Mouse (Mus musculus) testis, adult 2 months (tissue): ENCODE data around the gene Frmd4a.

Source experiments
- CTCF ChIP-seq: fragments of 200-500 bp; IDR thresholded peaks from 2 replicates; pipeline ENCODE4 v1.5.1; 2012; ENCODE audit warnings: low read depth, mild to moderate bottlenecking, inconsistent platforms, low read length, moderate library complexity; ENCODE audit not compliant: control insufficient read depth, insufficient read depth, insufficient replicate concordance
- POLR2A ChIP-seq: fragments of 200-500 bp; IDR thresholded peaks from 2 replicates; pipeline ENCODE4 v1.6.1; 2012; ENCODE audit warnings: low read depth, mild to moderate bottlenecking, inconsistent platforms, low read length, moderate library complexity; ENCODE audit not compliant: control insufficient read depth

- no peak for TF ChIP-seq CTCF
- TF ChIP-seq POLR2A: no peak
Observed at GRCm38 (mm10) chr2:4494478-4494877, 477.0 kb downstream of the Frmd4a start.
